Mouse (Mus musculus): Measurements from ENCODE around the gene Tmem95. TPM values are rescaled to one million over a fixed set of nuclear protein-coding genes. Genes with fewer than 3 reads are reported as not detected.
"Not testable (repeated sequence)": the region's sequence is repeated elsewhere in the genome, so short reads cannot be mapped to it uniquely, and the experiment has no call there.

Gene Tmem95
- polyA plus RNA-seq, 1 experiment from 2014 or later: not detected

- Histone ChIP-seq H3K4me2 (ENCODE audit: low read length) (peak overlapping the region; percentile 98), H3K4me1 (ENCODE audit: control insufficient read depth in 2 of 2, insufficient read depth in 2 of 2, low read length in 2 of 2) (peaks cover 11 to 28% of the 10 kb centered on the region in 2 experiments), H3K27ac (replicated peaks in 1 of 2; ENCODE audit: control insufficient read depth in 1 of 2, insufficient read depth in 1 of 2, low read depth in 2 of 2, low read length in 2 of 2) (peak overlapping the region; percentile 94 to 96), H3K36me3 (ENCODE audit: control insufficient read depth, insufficient read depth, low read length) (peaks cover 47% of the 10 kb centered on the region), H3K9ac (ENCODE audit: low read length) (peak overlapping the region; percentile 95), H3K9me3 (ENCODE audit: control insufficient read depth, low read length) (no peaks in the 10 kb centered on the region), H3K4me3 (ENCODE audit: control insufficient read depth in 1 of 2, insufficient read depth in 1 of 2, low read depth in 1 of 2, low read length in 2 of 2) (peak overlapping the region; percentile 82 to 93), H3K27me3 (ENCODE audit: control insufficient read depth, insufficient read depth, low read length) (no peaks in the 10 kb centered on the region)
- 0% methylated on average over 17 of the region's 17 CpGs for WGBS
- ATAC-seq (ENCODE audit: insufficient number of reproducible peaks, insufficient read depth, low FRiP score, low read depth): no peak
These were observed 41.9 kb upstream of the Tmem95 start for GRCm38 (mm10) chr11:69919661-69920265.

GRCm38 (mm10) chr11:69919053-69919452 is 41.2 kb upstream of the Tmem95 start:
- peaks cover 48% of the 10 kb centered on the region for H3K36me3 ChIP-seq (ENCODE audit: control insufficient read depth, insufficient read depth, low read length)
- peaks cover 13 to 33% of the 10 kb centered on the region in 2 experiments for H3K4me1 ChIP-seq (ENCODE audit: control insufficient read depth in 2 of 2, insufficient read depth in 2 of 2, low read length in 2 of 2)
- ATAC-seq (ENCODE audit: insufficient number of reproducible peaks, insufficient read depth, low FRiP score, low read depth): no peak
- 81% methylated on average over 9 of the region's 9 CpGs for WGBS
- H3K27ac ChIP-seq (replicated peaks in 1 of 2; ENCODE audit: control insufficient read depth in 1 of 2, insufficient read depth in 1 of 2, low read depth in 2 of 2, low read length in 2 of 2): peak overlapping the region in 1 of 2 experiments; percentile 94; a peak in 2 of 4 replicates
- no peaks in the 10 kb centered on the region for H3K27me3 ChIP-seq (ENCODE audit: control insufficient read depth, insufficient read depth, low read length)
- peak overlapping the region; percentile 95 for H3K9ac ChIP-seq (ENCODE audit: low read length)
- H3K4me3 ChIP-seq (ENCODE audit: control insufficient read depth in 1 of 2, insufficient read depth in 1 of 2, low read depth in 1 of 2, low read length in 2 of 2): peak overlapping the region; percentile 82 to 93; a peak in 3 of 4 replicates
- no peaks in the 10 kb centered on the region for H3K9me3 ChIP-seq (ENCODE audit: control insufficient read depth, low read length)
- peak overlapping the region; percentile 98 for H3K4me2 ChIP-seq (ENCODE audit: low read length)

- Histone ChIP-seq H3K4me1 (ENCODE audit: control insufficient read depth in 2 of 2, insufficient read depth in 2 of 2, low read length in 2 of 2) (peaks cover 17 to 36% of the 10 kb centered on the region in 2 experiments), H3K27me3 (ENCODE audit: control insufficient read depth, insufficient read depth, low read length) (no peaks in the 10 kb centered on the region), H3K9ac (ENCODE audit: low read length) (no peak overlapping the region), H3K4me2 (ENCODE audit: low read length) (no peak overlapping the region), H3K36me3 (ENCODE audit: control insufficient read depth, insufficient read depth, low read length) (peaks cover 51% of the 10 kb centered on the region), H3K27ac (replicated peaks in 1 of 2; ENCODE audit: control insufficient read depth in 1 of 2, insufficient read depth in 1 of 2, low read depth in 2 of 2, low read length in 2 of 2) (no peak overlapping the region), H3K4me3 (ENCODE audit: control insufficient read depth in 1 of 2, insufficient read depth in 1 of 2, low read depth in 1 of 2, low read length in 2 of 2) (no peak overlapping the region), H3K9me3 (ENCODE audit: control insufficient read depth, low read length) (no peaks in the 10 kb centered on the region)
- ATAC-seq (ENCODE audit: insufficient number of reproducible peaks, insufficient read depth, low FRiP score, low read depth): no peak
- WGBS: 81% methylated on average over 5 of the region's 5 CpGs
These were observed 40.3 kb upstream of the Tmem95 start for GRCm38 (mm10) chr11:69918118-69918517.

GRCm38 (mm10) chr11:69917379-69917948 is 39.6 kb upstream of the Tmem95 start:
- Histone ChIP-seq H3K9me3 (ENCODE audit: control insufficient read depth, low read length) (no peaks in the 10 kb centered on the region), H3K4me3 (ENCODE audit: control insufficient read depth in 1 of 2, insufficient read depth in 1 of 2, low read depth in 1 of 2, low read length in 2 of 2) (no peak overlapping the region), H3K4me2 (ENCODE audit: low read length) (no peak overlapping the region), H3K36me3 (ENCODE audit: control insufficient read depth, insufficient read depth, low read length) (peaks cover 57% of the 10 kb centered on the region), H3K27me3 (ENCODE audit: control insufficient read depth, insufficient read depth, low read length) (no peaks in the 10 kb centered on the region), H3K27ac (replicated peaks in 1 of 2; ENCODE audit: control insufficient read depth in 1 of 2, insufficient read depth in 1 of 2, low read depth in 2 of 2, low read length in 2 of 2) (no peak overlapping the region), H3K4me1 (ENCODE audit: control insufficient read depth in 2 of 2, insufficient read depth in 2 of 2, low read length in 2 of 2) (peaks cover 18 to 33% of the 10 kb centered on the region in 2 experiments), H3K9ac (ENCODE audit: low read length) (no peak overlapping the region)
- 80% methylated on average over 8 of the region's 8 CpGs for WGBS
- no peak for ATAC-seq (ENCODE audit: insufficient number of reproducible peaks, insufficient read depth, low FRiP score, low read depth)

- ATAC-seq (ENCODE audit: insufficient number of reproducible peaks, insufficient read depth, low FRiP score, low read depth); H3K9me3 ChIP-seq (ENCODE audit: control insufficient read depth, low read length); H3K9ac ChIP-seq (ENCODE audit: low read length); H3K27me3 ChIP-seq (ENCODE audit: control insufficient read depth, insufficient read depth, low read length); H3K4me2 ChIP-seq (ENCODE audit: low read length); H3K4me3 ChIP-seq (ENCODE audit: control insufficient read depth in 1 of 2, insufficient read depth in 1 of 2, low read depth in 1 of 2, low read length in 2 of 2); H3K27ac ChIP-seq (replicated peaks in 1 of 2; ENCODE audit: control insufficient read depth in 1 of 2, insufficient read depth in 1 of 2, low read depth in 2 of 2, low read length in 2 of 2): not testable (repeated sequence)
- H3K4me1 ChIP-seq (ENCODE audit: control insufficient read depth in 2 of 2, insufficient read depth in 2 of 2, low read length in 2 of 2): peaks cover 18 to 30% of the 10 kb centered on the region in 2 experiments
- H3K36me3 ChIP-seq (ENCODE audit: control insufficient read depth, insufficient read depth, low read length): peaks cover 64% of the 10 kb centered on the region
- WGBS: 64% methylated on average over 7 of the region's 7 CpGs
These were observed 39.0 kb upstream of the Tmem95 start for GRCm38 (mm10) chr11:69916652-69917378.

GRCm38 (mm10) chr11:69915667-69916627 is 38.1 kb upstream of the Tmem95 start:
- no peak for ATAC-seq (ENCODE audit: insufficient number of reproducible peaks, insufficient read depth, low FRiP score, low read depth)
- H3K4me1 ChIP-seq (ENCODE audit: control insufficient read depth in 2 of 2, insufficient read depth in 2 of 2, low read length in 2 of 2): peaks cover 18 to 30% of the 10 kb centered on the region in 2 experiments
- H3K36me3 ChIP-seq (ENCODE audit: control insufficient read depth, insufficient read depth, low read length): peaks cover 73% of the 10 kb centered on the region
- H3K9me3 ChIP-seq (ENCODE audit: control insufficient read depth, low read length): no peaks in the 10 kb centered on the region
- H3K27ac ChIP-seq (replicated peaks in 1 of 2; ENCODE audit: control insufficient read depth in 1 of 2, insufficient read depth in 1 of 2, low read depth in 2 of 2, low read length in 2 of 2): no peak overlapping the region
- 48% methylated on average over 5 of the region's 5 CpGs for WGBS
- H3K4me3 ChIP-seq (ENCODE audit: control insufficient read depth in 1 of 2, insufficient read depth in 1 of 2, low read depth in 1 of 2, low read length in 2 of 2): no peak overlapping the region
- H3K27me3 ChIP-seq (ENCODE audit: control insufficient read depth, insufficient read depth, low read length): no peaks in the 10 kb centered on the region
- H3K4me2 ChIP-seq (ENCODE audit: low read length): peak overlapping the region; percentile 95; the same call in 1 of the 2 replicates
- H3K9ac ChIP-seq (ENCODE audit: low read length): 0 out of 2 replicates have a peak overlapping the region, but pooled peaks have one; percentile 38

- no peak for ATAC-seq (ENCODE audit: insufficient number of reproducible peaks, insufficient read depth, low FRiP score, low read depth)
- 34% methylated on average over 9 of the region's 9 CpGs for WGBS
- H3K27ac ChIP-seq (replicated peaks in 1 of 2; ENCODE audit: control insufficient read depth in 1 of 2, insufficient read depth in 1 of 2, low read depth in 2 of 2, low read length in 2 of 2): no peak overlapping the region
- no peaks in the 10 kb centered on the region for H3K9me3 ChIP-seq (ENCODE audit: control insufficient read depth, low read length)
- H3K9ac ChIP-seq (ENCODE audit: low read length): peak overlapping the region; percentile 87
- H3K4me1 ChIP-seq (ENCODE audit: control insufficient read depth in 2 of 2, insufficient read depth in 2 of 2, low read length in 2 of 2): peaks cover 18 to 30% of the 10 kb centered on the region in 2 experiments
- H3K36me3 ChIP-seq (ENCODE audit: control insufficient read depth, insufficient read depth, low read length): peaks cover 82% of the 10 kb centered on the region
- no peaks in the 10 kb centered on the region for H3K27me3 ChIP-seq (ENCODE audit: control insufficient read depth, insufficient read depth, low read length)
- H3K4me3 ChIP-seq (ENCODE audit: control insufficient read depth in 1 of 2, insufficient read depth in 1 of 2, low read depth in 1 of 2, low read length in 2 of 2): peak overlapping the region; percentile 82 to 89
- peak overlapping the region; percentile 95 for H3K4me2 ChIP-seq (ENCODE audit: low read length)
These were observed 37.2 kb upstream of the Tmem95 start for GRCm38 (mm10) chr11:69914917-69915430.

Data from heart, embryonic 14.5 days (tissue).